Mouse (Mus musculus) megakaryocyte, embryonic 14.5 days (primary cell): Measurements from ENCODE around the gene Tead1.

Source experiments
- FLI1 ChIP-seq: IDR thresholded peaks from 2 replicates; pipeline ENCODE4 v1.6.1; 2012; ENCODE audit warnings: low read length, inconsistent platforms, mixed read lengths
- GATA1 ChIP-seq: IDR thresholded peaks from 3 replicates; pipeline ENCODE4 v1.6.1; 2012; ENCODE audit warnings: mixed read lengths, low read length, inconsistent platforms, borderline replicate concordance

DNA sequence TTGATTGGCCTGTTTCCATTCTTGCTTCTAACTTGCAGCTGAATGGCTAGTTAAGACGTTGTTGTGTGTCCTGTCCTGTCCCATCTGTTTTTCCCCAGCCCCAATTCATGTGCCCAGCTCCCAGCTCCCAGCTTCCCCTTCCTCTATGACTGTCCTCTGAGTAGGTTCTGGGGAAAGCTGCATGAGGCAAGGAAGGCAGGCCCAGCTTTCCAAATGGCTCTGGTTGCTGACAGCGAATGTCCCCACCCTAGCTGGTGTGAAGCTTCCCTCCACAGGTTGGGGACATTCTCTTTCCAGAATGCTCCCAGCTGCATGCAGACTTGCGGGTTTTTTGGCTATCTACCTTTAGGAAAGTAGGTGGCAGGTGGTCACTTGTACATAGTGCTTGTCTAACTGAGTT, 81.2 kb downstream of the Tead1 start:
- TF ChIP-seq GATA1 (no peak), FLI1 (no peak)
